Mouse (Mus musculus) cortical plate, adult 2 months (tissue): ENCODE results near the gene Rnasek. TPM values are rescaled to one million over a fixed set of nuclear protein-coding genes. Genes with fewer than 3 reads are reported as not detected.

Experiments used
- H3K27ac ChIP-seq: fragments of 200-500 bp; 2 replicates; pipeline ENCODE4 v1.5.1; 2012; ENCODE audit warnings: low read length, control low read depth, inconsistent platforms; ENCODE audit not compliant: insufficient read depth
- H3K4me1 ChIP-seq: fragments of 200-500 bp; 2 replicates; pipeline ENCODE4 v1.6.1; 2011; ENCODE audit warnings: low read length; ENCODE audit not compliant: control insufficient read depth, insufficient read depth
- H3K4me3 ChIP-seq: fragments of 200-500 bp; 2 replicates; pipeline ENCODE4 v1.5.1; 2011; ENCODE audit warnings: mild to moderate bottlenecking, low read length, control low read depth; ENCODE audit not compliant: insufficient read depth
- CTCF ChIP-seq: fragments of 200-500 bp; IDR thresholded peaks from 2 replicates; pipeline ENCODE4 v1.5.1; 2011; ENCODE audit warnings: mild to moderate bottlenecking, control low read depth, low read length; ENCODE audit not compliant: insufficient read depth; ENCODE audit errors: extremely low read depth
- POLR2A ChIP-seq: fragments of 200-500 bp; IDR thresholded peaks from 2 replicates; pipeline ENCODE4 v1.6.1; 2011; ENCODE audit warnings: mild to moderate bottlenecking, low read length, control low read depth; ENCODE audit not compliant: insufficient read depth; ENCODE audit errors: extremely low read depth
- polyA plus RNA-seq: library from polyadenylated mRNA; depleted of rRNA; stranded (reverse); fragments of >200 nt; gene quantifications from 2 replicates; pipeline ENCODE4 v1.2.3, GENCODE M21; 2012

The Rnasek gene
- polyA plus RNA-seq, 1 experiment = 337 TPM

- H3K4me3 ChIP-seq = peak overlapping the region; percentile 15
- no peak overlapping the region for H3K27ac ChIP-seq
- TF ChIP-seq CTCF (no peak), POLR2A (0 out of 2 replicates have a peak, but pooled peaks have one; percentile 25)
- peaks cover 7% of the 10 kb centered on the region for H3K4me1 ChIP-seq
Measured at GRCm38 (mm10) chr11:70228828-70229227, 10.8 kb downstream of the Rnasek start.

GRCm38 (mm10) chr11:70227661-70228245, 11.9 kb downstream of the Rnasek start:
- Histone ChIP-seq H3K4me3 (no peak overlapping the region), H3K27ac (no peak overlapping the region), H3K4me1 (peaks cover 7% of the 10 kb centered on the region)
- TF ChIP-seq CTCF = no peak
- no peak for TF ChIP-seq POLR2A

GRCm38 (mm10) chr11:70227126-70227525, 12.5 kb downstream of the Rnasek start:
- TF ChIP-seq POLR2A (no peak), CTCF (no peak)
- Histone ChIP-seq H3K4me3 (no peak overlapping the region; the same call in 1 of the 2 replicates), H3K27ac (no peak overlapping the region), H3K4me1 (peaks cover 7% of the 10 kb centered on the region)

GRCm38 (mm10) chr11:70226602-70226890, 13.1 kb downstream of the Rnasek start:
- Histone ChIP-seq H3K27ac (no peak overlapping the region), H3K4me1 (peaks cover 7% of the 10 kb centered on the region), H3K4me3 (peak overlapping the region; percentile 15)
- no peak for TF ChIP-seq CTCF
- no peak for TF ChIP-seq POLR2A

- H3K4me1 ChIP-seq = peaks cover 7% of the 10 kb centered on the region
- H3K4me3 ChIP-seq = peak overlapping the region; percentile 15; the same call in 1 of the 2 replicates
- TF ChIP-seq POLR2A (no peak), CTCF (no peak)
- no peak overlapping the region for H3K27ac ChIP-seq
Measured at GRCm38 (mm10) chr11:70225798-70226601, 13.6 kb downstream of the Rnasek start.

- Histone ChIP-seq H3K27ac (no peak overlapping the region), H3K4me3 (no peak overlapping the region), H3K4me1 (peaks cover 7% of the 10 kb centered on the region)
- TF ChIP-seq POLR2A = no peak
- no peak for TF ChIP-seq CTCF
Measured at GRCm38 (mm10) chr11:70223724-70224123, 15.9 kb downstream of the Rnasek start.

GRCm38 (mm10) chr11:70221603-70222500, 17.8 kb downstream of the Rnasek start:
- Histone ChIP-seq H3K27ac (peak overlapping the region; percentile 49), H3K4me1 (peaks cover 7% of the 10 kb centered on the region), H3K4me3 (peak overlapping the region; percentile 52)
- TF ChIP-seq POLR2A (no peak), CTCF (no peak)

- no peaks in the 10 kb centered on the region for H3K4me1 ChIP-seq
- H3K4me3 ChIP-seq = peak within 1 kb of the TSS; percentile 52
- TF ChIP-seq POLR2A = peak; percentile 100
- no peak for TF ChIP-seq CTCF
- H3K27ac ChIP-seq = peak within 1 kb of the TSS; percentile 49
Measured at GRCm38 (mm10) chr11:70220731-70221602, 18.7 kb downstream of the Rnasek start, which contains the start of gene Slc16a13. Gene Slc16a13, minus strand, starts transcription at chr11:70221064.
